In the genomic region with DNA sequence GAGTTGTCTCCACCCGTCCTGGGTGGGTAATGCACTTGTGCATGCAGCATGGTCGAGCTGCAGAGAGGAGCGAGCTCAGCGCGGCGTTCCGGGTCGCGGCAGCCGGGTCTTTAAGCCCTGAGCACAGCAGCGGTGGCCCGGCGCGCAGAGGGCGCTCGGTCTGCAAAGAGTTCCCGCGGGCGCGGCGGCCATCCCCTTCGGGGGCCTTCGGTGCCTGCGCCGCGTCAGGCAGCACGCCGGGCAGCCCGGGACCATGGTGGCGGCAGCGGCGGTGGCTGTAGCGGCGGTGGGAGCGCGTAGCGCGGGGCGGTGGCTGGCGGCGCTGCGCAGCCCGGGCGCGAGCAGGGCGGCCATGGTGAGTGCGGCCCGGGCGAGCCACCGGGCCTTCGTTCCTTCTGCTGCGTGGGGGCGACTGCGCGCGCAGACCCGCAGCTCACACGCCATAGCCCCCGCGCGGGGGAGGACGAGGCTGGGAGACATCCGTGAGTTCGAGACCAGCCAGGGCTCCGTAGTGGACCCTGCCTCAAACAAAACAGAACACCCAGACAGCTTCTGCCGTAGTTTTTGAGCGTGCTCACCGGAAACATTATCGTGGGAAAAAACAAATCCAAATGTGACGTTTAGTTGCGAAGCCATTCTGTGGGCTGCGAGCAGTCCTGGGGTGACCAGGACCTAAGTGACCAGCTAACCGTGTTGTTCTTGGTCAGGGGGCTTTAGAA, we compare ENCODE assay signal across 8 mouse cellular contexts. TPM values are rescaled to one million over a fixed set of nuclear protein-coding genes. Genes with fewer than 3 reads are reported as not detected.
DNase-seq lines count a peak whose midpoint lies in the region; ATAC-seq lines count a peak whose summit lies in the region.

A gene (plus strand): TSS at position 249 of the 719 bp plus-strand sequence.

- DNase-seq in adrenal gland, adult 18-20 months (ENCODE audit: low spot score in 2 of 2) = peak; percentile 83 to 87
- DNase-seq in embryo, embryonic 10.5 days (ENCODE audit: low spot score) = peak; percentile 85
- peak; percentile 90 for DNase-seq in gastrocnemius, postnatal 14 days
- DNase-seq in induced T-regulatory cell, adult 2 months (ENCODE audit: low read depth) = peak; percentile 88
- DNase-seq in left cerebral cortex, adult 8-10 months (ENCODE audit: low spot score in 2 of 2) = peak; percentile 60 to 75
- peak; percentile 82 for DNase-seq in right cerebral cortex, adult 18-20 months
- DNase-seq in urinary bladder, postnatal 10 days (ENCODE audit: low spot score) = peak; percentile 44

- ATAC-seq in megakaryocyte, adult 5-6 weeks (ENCODE audit: poor library complexity, severe bottlenecking) = peak; percentile 93

- intact Hi-C loops in gastrocnemius, postnatal 14 days (cut with DNase I; ENCODE audit: low total_unique reads) = loop anchor here (5.0 to 10.0 kb wide), 3 partner anchors 35 to 122 kb away; a partner anchor contains a TSS

RNA-seq across cellular contexts. Expression of the gene that starts here (rescaled TPM):
- total RNA-seq in adrenal gland, adult 18-20 months (2021) = 10 to 100 TPM; 75.9 to 84.6 TPM
- total RNA-seq in gastrocnemius, postnatal 14 days (2021) = 10 to 100 TPM; 23.4 to 24.0 TPM
- 10 to 100 TPM; 28.6 to 32.2 (median 31.0) TPM for total RNA-seq in left cerebral cortex, adult 8-10 months (2022)
- 48.9 and 56.0 TPM in 2 replicates for total RNA-seq in megakaryocyte, adult 5-6 weeks (2015)
- total RNA-seq in megakaryocyte, adult 5-6 weeks (2017) = 14.6 and 20.9 TPM in 2 replicates

Comparison
In these comparisons a context has a peak if more than half of its experiments do, and no peak if none do; other contexts are left out.
1. Peak in every context shown above with its lines: DNase-seq and ATAC-seq.